Mouse (Mus musculus) hematopoietic stem cell, adult 5-6 weeks (primary cell): ENCODE results near the gene Tbc1d5. TPM values are rescaled to one million over a fixed set of nuclear protein-coding genes. Genes with fewer than 3 reads are reported as not detected.

ENCODE experiments used
- ATAC-seq, 2 experiments: fragments of 125-278 bp in 1 of 2; replicated peaks in 1 of 2; 2 replicates each; pipeline ENCODE4 v1.8.0; 2016 to 2017; ENCODE audit warnings: inconsistent platforms in 2 of 2, mild to moderate bottlenecking in 2 of 2, moderate number of reproducible peaks in 2 of 2, low read depth in 1 of 2, moderate TSS enrichment in 1 of 2; ENCODE audit not compliant: low FRiP score in 2 of 2, poor library complexity in 2 of 2, severe bottlenecking in 2 of 2, insufficient read depth in 1 of 2, low TSS enrichment in 1 of 2
- total RNA-seq: library from RNA; stranded (forward); fragments of 172-1452, 232-1000 nt; gene quantifications from 2 replicates; pipeline ENCODE4 v1.2.3, GENCODE M21; 2017

The Tbc1d5 gene
- total RNA-seq, result 60.4 and 72.2 TPM in 2 replicates

DNA sequence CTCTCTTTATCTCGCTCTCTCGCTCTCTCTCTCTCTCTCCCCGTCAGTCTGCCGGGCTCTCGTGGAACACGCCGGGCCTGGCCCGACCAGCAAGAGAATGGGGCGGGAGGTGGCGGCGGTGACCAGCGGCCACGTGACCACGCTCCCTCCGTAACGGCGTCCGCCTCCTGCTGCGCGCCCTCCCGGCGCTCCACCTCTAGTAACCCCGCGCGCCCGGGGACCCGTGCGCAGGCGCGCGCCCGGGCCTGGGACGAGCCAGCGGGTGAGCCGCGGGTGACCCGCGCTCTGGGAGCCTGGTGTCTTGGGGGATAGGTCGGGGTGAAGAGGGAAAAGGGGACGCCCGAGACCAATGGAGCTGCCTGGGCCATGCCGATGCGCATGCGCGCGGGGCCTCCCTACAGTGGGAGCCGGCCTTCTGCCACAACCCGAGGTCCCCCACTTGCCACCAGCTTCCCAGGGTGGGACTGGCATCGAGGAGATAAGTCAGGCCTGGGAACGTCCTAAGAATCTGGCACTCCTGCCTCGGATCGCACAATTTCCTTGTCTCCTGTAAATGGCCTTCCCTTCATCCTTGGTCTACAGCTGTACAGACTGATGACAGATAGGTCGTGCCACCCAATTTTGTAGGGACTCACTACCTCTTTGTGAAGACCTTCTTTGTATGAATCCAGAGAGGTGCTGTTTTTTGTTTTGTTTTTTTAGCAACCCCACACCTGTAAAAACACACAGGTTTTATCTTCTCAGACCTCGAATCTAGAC lies at the start of gene Tbc1d5:
TSS of gene Tbc1d5 (minus strand) at position 158 of the 759 bp plus-strand sequence.
- ATAC-seq, result peak; percentile 80 to 82

GRCm38 (mm10) chr17:51226056-51226455 lies 46.9 kb upstream of the Tbc1d5 start:
- ATAC-seq, result no peak

DNA sequence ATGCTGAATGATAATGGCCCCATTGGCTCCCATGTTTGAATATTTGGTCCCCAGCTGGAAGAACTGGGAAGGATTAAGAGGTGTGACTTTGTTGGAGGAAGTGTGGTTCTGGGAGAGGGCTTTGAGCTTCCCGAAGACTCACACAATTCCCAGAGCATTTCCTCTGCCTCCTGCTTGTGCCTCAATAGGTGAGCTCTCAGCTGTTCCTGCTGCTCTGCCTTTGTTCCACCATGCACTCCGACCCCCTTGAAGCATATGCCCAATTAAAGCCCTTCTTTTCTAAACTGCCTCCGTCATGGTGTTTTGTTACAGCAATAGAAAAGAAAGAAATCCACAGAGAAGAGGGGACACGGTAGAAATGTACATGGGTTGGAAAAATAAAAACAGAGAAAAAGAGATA lies 44.0 kb upstream of the Tbc1d5 start:
- no peak for ATAC-seq

DNA sequence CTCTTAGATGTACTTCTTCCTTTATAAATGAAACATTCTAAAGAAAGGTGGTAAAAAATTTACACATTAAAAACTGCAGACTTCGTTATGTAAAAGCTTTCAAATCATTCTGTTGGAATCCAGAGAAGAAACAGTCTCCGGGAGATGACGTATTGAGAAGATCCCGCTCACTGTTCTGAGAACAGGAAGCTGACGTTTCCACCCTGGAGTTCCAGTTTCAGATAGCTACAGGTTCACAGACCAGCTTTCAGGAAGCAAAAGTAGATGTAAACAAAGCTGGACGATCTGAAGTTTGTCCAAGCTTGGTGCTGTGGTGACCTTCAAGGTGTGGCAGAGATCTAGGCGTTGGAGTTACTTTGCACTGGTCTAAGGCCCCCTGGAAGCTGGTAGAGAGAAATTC lies 41.9 kb upstream of the Tbc1d5 start:
- ATAC-seq, result 0 out of 4 replicates have a peak, but pooled peaks of 1 of the 2 experiments have one; percentile 32

DNA sequence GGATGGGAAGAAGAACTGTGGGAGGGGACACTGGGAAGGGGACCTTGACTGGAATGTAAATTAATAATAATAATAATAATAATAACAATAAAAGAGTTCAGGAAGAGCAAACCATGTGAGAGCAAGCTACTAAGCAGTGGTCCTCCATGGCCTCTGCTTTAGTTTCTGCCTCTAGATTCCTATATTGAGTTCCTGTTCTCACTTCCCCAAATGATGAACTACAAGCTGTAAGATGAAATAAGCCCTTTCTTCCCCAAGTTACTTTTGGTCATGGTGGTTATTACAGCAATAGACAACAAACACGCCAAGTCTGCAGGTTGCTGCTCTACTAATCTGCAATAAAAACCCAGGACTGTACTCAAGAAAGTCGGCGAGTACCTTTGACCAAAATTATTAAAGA lies 40.7 kb upstream of the Tbc1d5 start:
- ATAC-seq, result no peak

- ATAC-seq, result no peak
These were observed 37.3 kb upstream of the Tbc1d5 start for GRCm38 (mm10) chr17:51216426-51216825.

DNA sequence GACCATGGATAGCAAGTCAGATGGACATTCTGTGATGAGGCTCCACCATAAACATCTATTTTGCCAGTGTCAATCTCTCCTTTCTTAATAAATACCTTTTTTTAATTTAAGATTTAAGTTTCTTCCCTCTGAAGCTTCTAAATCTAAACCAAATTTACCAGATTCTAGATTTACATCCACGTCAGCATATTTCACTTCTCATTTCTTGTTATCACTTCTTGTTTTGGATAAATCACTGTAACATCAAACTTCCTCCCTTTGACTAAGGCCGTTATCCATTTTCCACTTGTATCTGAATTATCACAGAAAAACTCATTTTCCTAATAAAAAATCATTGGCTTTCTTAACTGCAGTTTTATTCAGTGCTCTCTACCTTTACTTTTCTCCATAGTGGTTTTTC lies 30.4 kb upstream of the Tbc1d5 start:
- ATAC-seq, result no peak

DNA sequence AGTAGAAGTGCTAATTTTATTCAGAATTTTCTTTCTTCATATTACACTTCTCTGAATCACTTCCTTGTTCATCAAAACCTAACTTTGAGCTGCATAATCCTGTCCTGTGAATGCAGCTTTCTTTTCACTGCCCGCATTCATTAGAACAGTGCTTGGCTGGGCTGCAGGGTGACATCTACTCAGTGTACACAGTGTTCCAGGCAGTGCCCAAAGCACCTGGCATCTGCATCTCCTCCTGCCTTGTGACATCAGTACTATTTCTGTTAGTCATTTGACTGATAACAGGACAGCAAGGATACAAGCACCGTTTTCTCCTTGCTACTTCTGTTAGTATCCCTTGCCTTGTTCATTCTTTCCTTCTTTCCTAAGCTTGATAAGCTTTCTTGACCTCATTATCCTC lies 25.5 kb upstream of the Tbc1d5 start:
- ATAC-seq, result no peak

DNA sequence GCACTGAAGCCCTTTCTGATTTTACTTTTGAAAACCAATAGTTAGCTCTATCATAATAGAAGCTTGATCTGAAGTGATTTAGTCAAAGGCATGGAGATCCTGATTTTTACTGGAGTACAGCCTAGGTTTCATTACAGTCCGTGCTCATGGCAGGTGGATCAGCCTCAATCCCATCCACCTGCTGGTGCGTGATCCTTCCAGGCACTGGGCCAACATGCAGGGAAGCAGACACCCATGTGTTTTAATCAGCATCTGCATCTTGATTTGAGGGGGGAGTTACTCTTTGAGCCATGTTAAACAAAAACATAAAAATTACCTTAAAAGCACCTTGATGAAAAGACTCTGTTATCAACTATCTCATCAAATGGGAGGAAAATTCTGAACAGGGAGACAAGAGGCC lies 16.4 kb upstream of the Tbc1d5 start:
- ATAC-seq, result no peak

GRCm38 (mm10) chr17:51194787-51195186 lies 15.6 kb upstream of the Tbc1d5 start:
- no peak for ATAC-seq

- no peak for ATAC-seq
These were observed 12.2 kb upstream of the Tbc1d5 start for GRCm38 (mm10) chr17:51191381-51191780.

DNA sequence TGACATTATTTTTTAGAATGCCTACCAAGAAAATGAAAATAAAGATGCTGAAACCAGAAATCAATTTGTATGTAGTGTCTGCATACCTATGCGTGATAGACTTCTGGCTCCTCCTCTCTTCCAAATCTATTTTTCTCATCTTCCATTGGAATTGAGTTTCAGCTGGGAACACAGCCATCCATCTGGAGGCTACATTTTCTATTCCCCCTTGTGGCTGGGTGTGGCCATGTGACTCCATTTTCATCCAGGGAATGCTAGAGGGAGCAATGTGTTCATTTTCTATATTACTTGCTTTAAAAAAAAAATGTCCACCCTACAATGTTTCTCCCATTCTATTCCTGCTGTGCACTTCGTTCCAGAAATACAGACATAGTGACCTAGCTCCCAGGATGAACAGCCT lies 3.6 kb upstream of the Tbc1d5 start:
- no peak for ATAC-seq

DNA sequence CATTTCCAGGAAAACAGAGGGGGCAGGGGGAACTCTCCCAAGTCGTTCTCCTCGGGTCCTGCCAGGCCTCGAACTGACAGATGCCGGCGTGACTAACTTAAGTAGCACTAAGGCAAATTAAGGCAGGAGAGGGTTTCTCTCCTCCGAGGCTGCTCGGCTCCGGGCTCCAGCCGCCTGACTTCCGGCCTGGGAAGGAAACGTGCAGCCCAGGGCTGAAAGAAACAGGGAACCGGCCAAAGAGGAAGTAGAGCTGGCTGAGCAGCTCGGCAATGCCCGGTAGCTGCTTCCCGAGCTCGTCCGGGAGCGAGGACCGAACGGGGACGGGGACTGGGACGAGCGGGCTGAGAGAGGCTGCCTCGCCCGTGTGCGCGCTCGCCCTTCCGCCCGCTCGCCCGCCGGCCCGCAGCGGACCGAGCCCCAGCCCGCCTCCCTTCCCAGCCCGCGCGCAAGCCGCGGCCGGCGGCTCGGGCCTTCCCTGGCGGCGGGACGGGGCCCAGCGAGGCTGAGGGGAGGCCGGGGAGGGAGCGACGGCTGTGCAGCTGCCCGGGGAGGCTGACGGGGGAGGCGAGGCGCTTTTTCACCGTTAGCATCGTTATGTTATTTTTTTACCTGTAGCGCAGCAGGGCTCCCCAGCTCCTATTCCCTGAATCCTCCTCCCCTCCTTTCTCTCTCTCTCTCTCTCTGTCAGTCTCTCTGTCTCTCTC lies 509 bp downstream of the Tbc1d5 start:
- ATAC-seq, result peak; percentile 84 to 90

- no peak for ATAC-seq
These were observed 1.2 kb downstream of the Tbc1d5 start for GRCm38 (mm10) chr17:51177923-51178322.

GRCm38 (mm10) chr17:51172332-51172731 lies 6.8 kb downstream of the Tbc1d5 start:
- ATAC-seq, result no peak

DNA sequence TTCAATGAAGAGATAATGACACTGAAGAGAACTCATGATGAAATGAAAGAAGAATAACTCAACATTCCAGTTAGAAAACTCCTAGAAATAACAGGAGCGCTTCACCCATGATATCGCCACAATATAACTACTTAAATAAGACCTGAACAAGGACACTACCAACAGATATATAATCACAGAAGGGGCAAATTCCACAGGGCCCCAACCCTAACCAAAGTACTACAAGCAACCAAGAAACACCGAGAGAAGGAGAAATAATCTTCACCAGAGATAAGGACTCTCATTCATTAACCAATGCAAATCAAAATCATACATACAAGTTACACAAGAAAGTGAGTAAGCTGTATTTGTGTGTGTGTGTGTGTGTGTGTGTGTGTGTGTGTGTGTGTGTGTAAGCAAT lies 7.6 kb downstream of the Tbc1d5 start:
- no peak for ATAC-seq

DNA sequence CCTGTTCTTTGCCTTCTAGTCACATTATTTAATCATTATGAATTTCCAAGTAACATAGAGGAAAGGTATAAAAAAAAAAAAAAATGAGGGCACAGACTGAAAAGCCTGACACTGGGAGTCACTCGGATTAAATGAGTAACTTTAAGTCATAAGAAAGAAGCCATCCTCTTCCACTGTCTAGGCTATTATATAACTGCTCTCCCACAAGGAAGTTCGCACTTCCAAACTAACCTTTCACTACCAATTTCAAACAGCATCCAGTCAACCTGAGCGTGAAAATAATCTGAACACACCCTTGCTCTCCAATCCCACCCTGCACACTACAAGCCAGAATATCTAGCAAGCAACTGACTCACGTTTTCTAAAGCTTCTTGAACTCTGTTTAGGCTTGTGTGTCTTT lies 9.2 kb downstream of the Tbc1d5 start:
- no peak for ATAC-seq

- no peak for ATAC-seq
These were observed 16.8 kb downstream of the Tbc1d5 start for GRCm38 (mm10) chr17:51162366-51162765.

DNA sequence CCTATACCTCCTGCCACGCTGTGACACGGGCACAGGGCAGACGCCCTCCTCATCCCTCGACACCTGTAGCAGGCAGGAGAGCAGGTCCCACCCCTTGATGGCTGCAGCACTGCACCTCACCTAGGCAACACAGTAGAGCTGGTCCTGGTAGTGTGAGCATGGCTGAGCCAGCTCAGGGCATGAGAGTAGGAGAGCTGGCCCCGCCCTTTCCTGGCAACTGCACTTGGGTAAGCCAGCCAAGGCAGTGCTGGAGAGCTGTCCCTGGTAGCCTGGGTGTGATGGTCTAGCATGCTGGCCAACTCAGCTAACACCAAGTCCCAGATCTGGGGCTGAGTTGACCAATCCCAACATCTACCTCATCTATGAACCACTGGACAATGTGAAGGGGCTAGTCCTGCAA lies 19.9 kb downstream of the Tbc1d5 start:
- ATAC-seq, result peak; percentile 46 to 60
